Mouse (Mus musculus) retina, embryonic 14.5 days (tissue): Measurements from ENCODE around the gene Nbea.
"Not testable (repeated sequence)": the region's sequence is repeated elsewhere in the genome, so short reads cannot be mapped to it uniquely, and the experiment has no call there.

Experiments
- DNase-seq: peaks from one replicate; pipeline ENCODE4 v3.0.0-alpha.2; 2015; ENCODE audit warnings: low spot score

The Nbea gene

GRCm38 (mm10) chr3:55661678-55662445, 521.6 kb downstream of the Nbea start:
- DNase-seq, result no peak

DNA sequence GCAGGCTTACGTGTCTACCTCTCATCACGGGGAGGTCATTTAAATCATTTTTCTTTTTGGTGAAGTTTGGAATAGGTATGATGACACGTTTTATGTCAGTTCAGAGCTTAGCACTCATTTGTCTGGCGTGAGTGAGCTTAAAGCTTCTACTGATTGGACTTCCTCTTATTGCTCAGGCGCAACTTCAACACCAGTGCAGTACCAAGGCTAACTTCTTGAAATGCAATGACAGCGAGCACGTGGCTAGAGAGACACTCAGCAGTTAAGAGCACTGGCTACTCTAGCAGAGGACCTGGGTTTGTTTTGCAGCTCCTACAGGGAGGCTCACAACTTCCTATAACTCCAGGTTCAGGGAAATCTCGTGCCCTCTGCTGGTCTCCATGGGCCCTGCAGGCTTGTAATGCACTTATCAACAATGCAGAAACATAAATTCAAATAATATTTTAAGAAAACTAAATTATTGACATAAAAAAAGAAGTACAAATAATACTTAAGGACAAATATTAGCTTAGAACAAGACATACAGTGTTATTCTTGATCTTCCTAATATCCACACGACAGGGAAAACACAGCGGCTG, 523.2 kb downstream of the Nbea start:
- DNase-seq, result no peak

DNA sequence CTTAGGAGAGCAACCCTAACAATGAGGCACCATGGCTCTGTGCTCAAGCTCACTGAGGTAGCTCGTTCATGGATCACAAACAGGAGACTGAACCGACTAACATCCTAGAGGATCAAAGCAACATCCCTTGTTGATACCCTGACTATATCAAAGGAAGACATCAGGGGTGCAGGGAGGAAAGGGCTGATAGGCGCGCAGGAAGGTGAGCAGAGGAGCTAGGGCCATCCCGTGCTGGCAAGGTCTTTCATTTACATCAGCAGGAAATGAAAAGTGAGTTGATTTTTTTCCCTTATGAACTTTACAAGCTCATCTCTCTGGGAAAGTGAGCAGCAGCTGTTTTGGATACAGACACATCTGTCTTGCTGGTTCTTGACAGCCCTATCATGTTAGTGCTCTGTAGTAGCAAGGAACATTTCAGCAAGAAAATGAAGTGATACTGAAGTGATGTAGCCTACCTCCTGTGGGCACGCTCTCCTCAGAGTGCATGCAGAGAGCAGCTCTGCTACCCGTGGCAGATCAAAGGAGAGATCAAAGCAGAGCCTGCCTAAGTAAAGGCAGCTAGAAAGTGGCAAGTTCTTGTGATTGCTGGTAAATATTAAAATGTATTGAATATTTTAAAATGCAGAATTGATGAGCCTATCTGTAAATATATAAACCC, 523.8 kb downstream of the Nbea start:
- DNase-seq, result no peak

DNA sequence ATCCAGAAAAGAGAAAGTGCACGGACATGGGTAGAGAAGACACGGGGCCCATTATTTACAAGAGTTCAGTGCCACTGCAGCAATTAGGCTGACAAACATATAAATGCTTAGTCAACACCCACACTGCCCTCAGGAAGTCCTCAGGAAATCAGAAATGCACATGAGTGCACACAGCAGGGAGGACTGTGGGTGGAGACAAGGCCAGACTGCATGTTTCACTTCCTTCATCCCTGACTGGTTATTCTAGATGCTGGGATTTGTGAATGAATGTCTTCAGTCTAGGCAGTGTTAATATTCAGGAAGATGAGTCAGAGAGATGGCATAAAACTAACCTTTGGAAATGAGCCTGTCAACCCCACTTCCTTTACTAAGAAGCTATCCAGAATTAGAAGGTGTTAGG, 531.2 kb downstream of the Nbea start:
- no peak for DNase-seq

- DNase-seq, result no peak
These were observed 531.6 kb downstream of the Nbea start for GRCm38 (mm10) chr3:55651877-55652276.

- peak; percentile 46 for DNase-seq
These were observed 534.0 kb downstream of the Nbea start for GRCm38 (mm10) chr3:55649541-55649940.

DNA sequence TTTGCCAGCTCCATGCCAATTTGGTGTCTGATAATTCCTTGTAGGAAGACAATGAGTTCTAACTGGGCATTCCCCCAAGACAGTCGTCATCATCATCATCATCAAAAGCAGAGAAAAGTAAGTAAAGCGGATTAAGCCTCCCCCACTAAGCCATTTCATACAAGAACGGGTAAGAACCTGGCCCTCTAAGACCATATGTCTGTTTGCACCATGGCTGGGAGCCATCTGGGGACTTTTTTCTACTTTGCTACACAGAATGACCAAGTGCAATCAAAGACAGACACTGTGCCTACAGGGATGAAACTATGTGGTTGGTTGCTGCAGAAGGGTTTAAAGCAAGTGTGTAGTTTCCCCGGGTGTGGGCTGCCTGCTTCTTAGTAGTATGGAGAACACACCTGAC, 535.2 kb downstream of the Nbea start:
- no peak for DNase-seq

DNA sequence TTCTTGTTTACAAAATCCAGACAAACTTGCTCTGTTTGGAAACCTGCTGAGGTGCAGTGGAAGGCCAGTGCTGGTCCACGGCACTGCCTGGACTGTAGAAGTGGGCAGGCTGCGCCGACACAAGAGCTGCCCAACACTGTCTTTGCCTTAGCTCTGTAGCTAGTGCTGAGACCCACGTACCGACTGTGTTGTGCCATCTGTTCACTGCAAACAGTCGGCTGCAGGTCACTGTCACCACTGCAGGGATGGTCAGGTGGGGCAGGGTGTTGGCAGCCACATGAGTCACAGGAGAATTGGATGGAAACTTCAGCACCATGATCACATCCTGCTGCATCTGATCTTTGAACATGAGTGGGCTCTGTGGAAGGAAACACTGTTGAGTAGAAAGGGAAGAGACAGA, 536.3 kb downstream of the Nbea start:
- no peak for DNase-seq

- no peak for DNase-seq
These were observed 537.1 kb downstream of the Nbea start for GRCm38 (mm10) chr3:55646437-55646836.

DNA sequence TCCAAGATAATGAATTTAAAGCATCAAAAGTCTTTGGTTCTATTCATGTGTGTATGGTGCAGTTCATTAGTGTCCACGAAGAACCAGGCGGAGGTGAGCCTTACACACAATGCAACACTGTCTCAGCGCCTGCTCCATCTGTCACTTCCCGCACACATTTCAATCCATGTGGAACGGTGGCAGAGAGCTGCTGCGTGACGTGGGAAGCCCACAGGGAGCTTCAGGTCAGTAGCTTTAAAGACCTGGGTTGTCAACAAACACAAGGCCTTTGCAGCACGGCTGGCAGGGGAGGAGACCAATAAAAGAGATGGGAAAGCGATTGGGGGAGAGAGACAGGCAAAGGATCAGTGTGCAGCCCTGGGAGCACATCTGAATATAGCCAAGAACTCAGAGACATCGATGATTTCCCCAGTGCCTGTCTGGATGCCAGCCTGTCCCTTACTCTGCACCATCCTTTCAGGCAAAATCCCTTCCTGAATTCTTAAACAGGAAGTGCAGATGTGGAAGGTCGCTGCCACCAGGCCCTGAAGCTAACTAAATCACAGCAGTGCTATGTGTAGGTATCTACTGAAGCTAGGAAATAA, 539.4 kb downstream of the Nbea start:
- DNase-seq, result peak; percentile 54

DNA sequence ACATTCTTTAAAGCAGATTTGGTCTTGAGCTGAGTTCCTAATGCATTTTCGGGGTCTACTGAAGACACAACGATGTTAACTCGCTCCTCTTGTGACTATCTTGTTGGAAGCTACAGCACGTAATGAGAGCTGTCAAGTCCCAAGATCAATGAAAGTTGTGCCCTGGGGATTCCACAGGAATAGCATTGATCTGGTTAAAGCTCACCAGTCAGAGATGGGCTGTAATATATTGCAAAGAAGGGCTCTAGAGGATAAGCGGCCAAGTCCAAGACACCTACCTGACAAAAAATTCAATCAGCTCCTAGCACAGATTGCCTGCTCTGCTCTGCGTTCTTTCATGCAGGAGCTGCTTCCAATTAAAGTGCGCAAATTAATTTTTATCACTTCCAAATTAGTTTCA, 545.8 kb downstream of the Nbea start:
- peak; percentile 21 for DNase-seq

DNA sequence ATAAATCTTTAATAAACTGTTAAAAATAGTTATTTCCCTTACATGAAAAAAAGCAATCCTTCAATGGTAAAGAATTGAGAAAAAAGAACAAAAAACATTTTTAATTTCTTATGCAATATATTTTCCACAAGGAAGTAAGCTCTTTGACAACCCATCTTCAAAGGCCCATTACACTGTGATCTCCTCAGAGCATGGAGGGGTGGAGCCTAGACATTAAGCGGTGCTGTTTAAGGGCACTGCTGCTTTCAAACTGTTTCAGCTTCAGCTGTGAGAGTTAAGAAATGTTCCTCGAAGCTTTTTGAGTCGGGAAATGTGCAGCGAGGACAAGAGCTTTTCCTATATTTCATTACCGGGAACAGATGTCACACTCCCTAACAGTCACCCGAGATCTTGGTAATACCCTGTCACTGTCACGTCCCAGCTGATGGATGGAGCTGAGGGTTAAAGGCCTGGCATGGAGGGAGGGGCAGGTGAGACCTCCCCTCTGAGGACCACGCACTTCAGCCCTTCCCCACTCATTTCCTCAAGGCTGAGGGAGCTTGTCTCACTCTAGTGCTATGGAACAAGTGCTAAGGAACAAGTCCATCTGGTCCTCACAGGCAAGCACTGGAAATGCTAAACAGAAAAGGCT, 547.8 kb downstream of the Nbea start:
- DNase-seq, result no peak

DNA sequence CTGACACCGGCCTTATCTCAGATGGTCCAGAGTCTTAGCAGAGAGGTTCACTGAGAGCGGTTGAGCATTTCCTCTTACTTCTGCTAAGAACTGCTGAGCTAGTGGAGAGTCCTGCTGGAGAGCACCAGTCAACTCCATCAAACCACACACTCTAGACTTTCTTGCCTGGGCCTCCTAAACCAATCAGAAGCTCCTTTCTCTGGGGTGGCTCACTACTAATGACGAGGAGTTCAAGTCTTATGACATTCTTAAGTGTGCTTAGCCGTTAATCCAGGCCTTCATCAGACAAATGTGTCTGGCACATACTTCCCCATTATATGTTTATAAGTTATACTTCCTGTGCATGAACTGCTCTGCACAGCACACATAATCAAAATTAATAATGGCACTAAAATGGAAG, 556.4 kb downstream of the Nbea start:
- DNase-seq, result no peak

DNA sequence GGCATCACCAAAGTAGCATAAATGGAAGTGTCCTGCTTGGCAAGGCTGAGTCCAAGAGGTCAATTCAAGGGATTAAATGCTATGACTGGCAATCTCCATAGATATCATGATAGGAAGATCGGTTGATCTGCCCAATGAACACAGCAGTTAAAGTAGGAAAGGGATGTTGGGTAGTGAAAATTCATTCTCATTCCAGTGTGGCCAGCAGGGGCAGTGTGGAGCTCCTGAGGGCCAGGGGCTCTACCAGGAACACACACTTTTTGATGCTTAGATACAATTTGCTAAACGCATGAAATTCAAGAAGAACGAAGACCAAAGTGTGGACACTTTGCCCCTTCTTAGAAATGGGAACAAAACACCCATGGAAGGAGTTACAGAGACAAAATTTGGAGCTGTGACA, 561.5 kb downstream of the Nbea start:
- not testable (repeated sequence) for DNase-seq

DNA sequence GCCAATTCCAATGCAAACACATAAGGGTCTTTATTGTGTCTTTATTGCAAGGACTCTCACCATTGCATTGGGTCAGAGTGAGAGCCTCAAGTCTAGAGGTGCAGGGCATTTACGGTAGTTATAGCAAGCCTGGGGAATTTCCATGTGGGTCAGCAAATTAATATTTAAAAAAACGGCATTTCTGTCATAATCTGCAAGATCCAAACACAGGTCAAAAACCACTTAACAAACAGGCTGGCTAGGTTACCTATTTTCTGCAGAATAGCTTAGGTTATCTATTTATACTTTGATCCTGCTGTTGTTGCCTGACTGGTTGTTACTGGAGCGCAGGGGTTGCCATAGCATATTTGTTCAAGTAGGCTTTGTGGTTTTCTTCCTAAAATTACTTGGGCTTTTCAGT, 565.1 kb downstream of the Nbea start:
- no peak for DNase-seq

- no peak for DNase-seq
These were observed 570.9 kb downstream of the Nbea start for GRCm38 (mm10) chr3:55612459-55613115.

DNA sequence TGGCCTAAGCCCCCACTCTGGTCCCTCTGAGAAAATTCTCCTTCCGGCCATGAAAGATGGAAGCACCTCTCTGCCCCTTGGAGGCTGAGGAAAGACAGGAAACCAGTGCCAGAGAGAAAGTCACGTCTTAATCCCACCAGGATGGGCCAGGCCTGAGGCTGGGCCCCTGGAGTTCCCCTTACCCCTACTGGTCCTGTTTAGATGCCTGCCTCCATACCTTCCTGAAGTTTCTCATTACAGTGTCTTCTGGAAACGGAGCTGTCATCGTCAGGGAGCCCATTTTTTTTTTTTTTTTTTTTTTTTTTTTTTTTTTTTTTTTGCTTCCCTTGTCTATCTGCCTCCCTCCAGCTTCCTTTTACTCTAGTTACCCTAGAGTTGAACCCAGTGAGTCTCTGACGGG, 571.5 kb downstream of the Nbea start:
- no peak for DNase-seq

DNA sequence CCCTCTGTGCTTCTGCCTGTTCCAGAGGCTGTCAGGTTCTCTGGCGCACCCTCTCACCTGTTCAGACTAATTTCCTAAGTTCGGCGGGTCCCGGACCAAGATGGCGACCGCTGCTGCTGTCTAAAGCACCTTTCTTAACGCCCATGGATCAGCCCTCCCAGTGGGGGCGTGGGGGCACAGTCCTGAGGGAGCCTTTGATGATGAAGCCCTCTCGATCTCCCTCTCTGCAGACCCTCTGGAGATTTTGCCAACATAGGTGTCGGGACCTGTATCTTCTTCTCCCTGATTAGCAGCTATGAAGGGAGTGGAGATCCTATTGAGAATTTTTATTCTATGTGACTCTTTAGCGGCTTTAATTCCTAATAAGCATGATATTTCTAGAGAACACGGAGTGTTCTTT, 573.3 kb downstream of the Nbea start:
- no peak for DNase-seq

GRCm38 (mm10) chr3:55600286-55600685, 583.2 kb downstream of the Nbea start:
- no peak for DNase-seq

GRCm38 (mm10) chr3:55599366-55600085, 584.0 kb downstream of the Nbea start:
- DNase-seq, result no peak

- DNase-seq, result no peak
These were observed 584.8 kb downstream of the Nbea start for GRCm38 (mm10) chr3:55598681-55599080.
